Mouse (Mus musculus) inflammation-experienced regulatory T-cells, adult 16 weeks (primary cell): ENCODE data around the gene P4ha2. TPM values are rescaled to one million over a fixed set of nuclear protein-coding genes. Genes with fewer than 3 reads are reported as not detected.

Source experiments
- polyA plus RNA-seq: library from polyadenylated mRNA; unstranded; fragments of 100-300 nt; shearing (Covaris generic); gene quantifications from one replicate; pipeline ENCODE4 v1.2.1, GENCODE M21; 2017

The P4ha2 gene
- 0.29 TPM for polyA plus RNA-seq

GRCm38 (mm10) chr11:54100045-54100691 lies at the start of gene P4ha2:
Gene P4ha2, plus strand, starts transcription at chr11:54100095.

GRCm38 (mm10) chr11:54068520-54069371 lies 31.1 kb upstream of the P4ha2 start, which contains the start of gene Pdlim4:
Gene Pdlim4, minus strand, starts transcription at chr11:54069014.

Other genes starting within 250 kb of the P4ha2 start
- 44.5 TPM for gene Gm12216, start 240.8 kb upstream of the P4ha2 start, polyA plus RNA-seq
- 36.2 TPM for gene Slc22a5, start 208.4 kb upstream of the P4ha2 start, polyA plus RNA-seq
- 0.78 TPM for gene Slc22a21, start 119.8 kb upstream of the P4ha2 start, polyA plus RNA-seq
- not detected for gene Slc22a4, start 72.0 kb upstream of the P4ha2 start, polyA plus RNA-seq
- gene Pdlim4, start 31.1 kb upstream of the P4ha2 start, polyA plus RNA-seq: 1.7 TPM
- 0.62 TPM for gene Csf2, start 149.6 kb downstream of the P4ha2 start, polyA plus RNA-seq
- not detected for gene Il3, start 167.2 kb downstream of the P4ha2 start, polyA plus RNA-seq
- not detected for gene Acsl6, start 203.7 kb downstream of the P4ha2 start, polyA plus RNA-seq